Mouse (Mus musculus) midbrain, embryonic 14.5 days (tissue): ENCODE measurements around the gene Cxcl9. TPM values are rescaled to one million over a fixed set of nuclear protein-coding genes. Genes with fewer than 3 reads are reported as not detected.
A peak's percentile ranks its signal among the peaks of the same experiment; 100 is the strongest.

Experiments used
- ATAC-seq: fragments of 200-750 bp; cut with Nextera tagmentation; 2 replicates; pipeline ENCODE4 v1.8.0; 2017; ENCODE audit warnings: moderate number of reproducible peaks, moderate library complexity; ENCODE audit not compliant: low FRiP score, low TSS enrichment
- DNase-seq: peaks from one replicate; pipeline ENCODE4 v3.0.0-alpha.2; 2015
- H3K27ac ChIP-seq: fragments of 300-500 bp; sonication (generic); replicated peaks from 2 replicates; pipeline ENCODE4 v1.5.1; 2014; ENCODE audit warnings: mild to moderate bottlenecking, low read depth, low read length, moderate library complexity
- H3K27me3 ChIP-seq: fragments of 300-500 bp; sonication (generic); 2 replicates; pipeline ENCODE4 v1.6.1; 2014; ENCODE audit warnings: low read length, control low read depth, mixed read lengths; ENCODE audit not compliant: control insufficient read depth, insufficient read depth
- H3K36me3 ChIP-seq: fragments of 300-500 bp; sonication (generic); 2 replicates; pipeline ENCODE4 v1.6.1; 2014; ENCODE audit warnings: low read length, control low read depth; ENCODE audit not compliant: control insufficient read depth, insufficient read depth
- H3K4me1 ChIP-seq: fragments of 300-500 bp; sonication (generic); 2 replicates; pipeline ENCODE4 v1.6.1; 2014; ENCODE audit warnings: mild to moderate bottlenecking, antibody characterized with exemption, low read length, control low read depth; ENCODE audit not compliant: control insufficient read depth, insufficient read depth
- H3K4me2 ChIP-seq: fragments of 300-500 bp; sonication (generic); 2 replicates; pipeline ENCODE4 v1.6.1; 2014; ENCODE audit warnings: mild to moderate bottlenecking, low read length, moderate library complexity
- H3K4me3 ChIP-seq: fragments of 300-500 bp; sonication (generic); replicated peaks from 2 replicates; pipeline ENCODE4 v1.5.1; 2014; ENCODE audit warnings: low read depth, low read length
- H3K9ac ChIP-seq: fragments of 300-500 bp; sonication (generic); replicated peaks from 2 replicates; pipeline ENCODE4 v1.6.1; 2014; ENCODE audit warnings: mild to moderate bottlenecking, low read length, moderate library complexity
- H3K9me3 ChIP-seq: fragments of 300-500 bp; sonication (generic); 2 replicates; pipeline ENCODE4 v1.6.1; 2016; ENCODE audit warnings: low read length, control low read depth, mixed read lengths; ENCODE audit not compliant: control insufficient read depth
- WGBS: fragments of 180-500 bp; shearing (Covaris S2); extraction: QIAGEN DNeasy Blood & Tissue Kit; methylation state at CpG from one replicate; pipeline ENCODE4 v1.1.7; 2014; 5-methylcytosine and 5-hydroxymethylcytosine counted together
- polyA plus RNA-seq: library from polyadenylated mRNA; unstranded; fragments of >200 nt; fragmentation: Nextera tagmentation; extraction: Ambion mirVana; gene quantifications from 2 replicates; pipeline ENCODE4 v1.2.1, GENCODE M21; 2014

Cxcl9 gene
- polyA plus RNA-seq, 1 experiment from 2014 or later, result not detected

GRCm38 (mm10) chr5:92312046-92312715, 15.7 kb downstream of the Cxcl9 start:
- Histone ChIP-seq H3K4me2 (no peak overlapping the region), H3K9me3 (no peaks in the 10 kb centered on the region), H3K27me3 (no peaks in the 10 kb centered on the region), H3K9ac (no peak overlapping the region), H3K36me3 (no peaks in the 10 kb centered on the region), H3K4me3 (no peak overlapping the region), H3K4me1 (peaks cover 10% of the 10 kb centered on the region), H3K27ac (no peak overlapping the region)
- 16% methylated on average over 13 of the region's 13 CpGs for WGBS
- DNase-seq, result peak; percentile 96
- no peak for ATAC-seq

- Histone ChIP-seq H3K4me1 (peaks cover 10% of the 10 kb centered on the region), H3K9me3 (no peaks in the 10 kb centered on the region), H3K4me3 (peak within 1 kb of the TSS; percentile 87), H3K27me3 (no peaks in the 10 kb centered on the region), H3K27ac (peak within 1 kb of the TSS; percentile 41; the same call in 1 of the 2 replicates), H3K9ac (peak within 1 kb of the TSS; percentile 72), H3K4me2 (peak within 1 kb of the TSS; percentile 76), H3K36me3 (peaks cover 5% of the 10 kb centered on the region; the same call in 1 of the 2 replicates)
- 2% methylated on average over 41 of the region's 41 CpGs for WGBS
- DNase-seq (peak; percentile 97), ATAC-seq (peak; percentile 94)
Measured at GRCm38 (mm10) chr5:92309681-92310511, 18.0 kb downstream of the Cxcl9 start, which contains the start of gene Sdad1. Gene Sdad1 (minus strand): TSS chr5:92310479.

GRCm38 (mm10) chr5:92304291-92304690, 23.6 kb downstream of the Cxcl9 start:
- ATAC-seq (no peak), DNase-seq (no peak)
- H3K4me2 ChIP-seq, result no peak overlapping the region
- H3K36me3 ChIP-seq, result peaks cover 57% of the 10 kb centered on the region
- H3K4me3 ChIP-seq, result no peak overlapping the region
- no peaks in the 10 kb centered on the region for H3K9me3 ChIP-seq
- H3K27me3 ChIP-seq, result no peaks in the 10 kb centered on the region
- no peak overlapping the region for H3K27ac ChIP-seq
- H3K4me1 ChIP-seq, result peaks cover 6% of the 10 kb centered on the region
- 89% methylated on average over 3 of the region's 3 CpGs for WGBS
- no peak overlapping the region for H3K9ac ChIP-seq

- Histone ChIP-seq H3K4me2 (no peak overlapping the region), H3K9ac (no peak overlapping the region), H3K36me3 (peaks cover 72% of the 10 kb centered on the region), H3K9me3 (no peaks in the 10 kb centered on the region), H3K27me3 (no peaks in the 10 kb centered on the region), H3K4me3 (no peak overlapping the region), H3K4me1 (no peaks in the 10 kb centered on the region), H3K27ac (no peak overlapping the region)
- DNase-seq, result no peak
- no peak for ATAC-seq
- WGBS, result 96% methylated on average over 13 of the region's 13 CpGs
Measured at GRCm38 (mm10) chr5:92302149-92302840, 25.6 kb downstream of the Cxcl9 start.

GRCm38 (mm10) chr5:92294525-92294924, 33.4 kb downstream of the Cxcl9 start:
- WGBS, result 96% methylated on average over 2 of the region's 2 CpGs
- ATAC-seq, result no peak
- Histone ChIP-seq H3K27me3 (no peaks in the 10 kb centered on the region), H3K4me1 (no peaks in the 10 kb centered on the region), H3K36me3 (peaks cover 91% of the 10 kb centered on the region), H3K27ac (no peak overlapping the region), H3K9ac (no peak overlapping the region), H3K9me3 (no peaks in the 10 kb centered on the region), H3K4me3 (no peak overlapping the region), H3K4me2 (no peak overlapping the region)
- DNase-seq, result no peak

GRCm38 (mm10) chr5:92291652-92292414, 36.0 kb downstream of the Cxcl9 start:
- Histone ChIP-seq H3K4me2 (no peak overlapping the region), H3K36me3 (peaks cover 96% of the 10 kb centered on the region), H3K4me1 (no peaks in the 10 kb centered on the region), H3K27me3 (no peaks in the 10 kb centered on the region), H3K4me3 (no peak overlapping the region), H3K9ac (no peak overlapping the region), H3K27ac (no peak overlapping the region), H3K9me3 (no peaks in the 10 kb centered on the region)
- no peak for ATAC-seq
- DNase-seq, result no peak
- WGBS, result 92% methylated on average over 6 of the region's 6 CpGs

- Histone ChIP-seq H3K27me3 (no peaks in the 10 kb centered on the region), H3K27ac (no peak overlapping the region), H3K4me2 (no peak overlapping the region), H3K4me1 (no peaks in the 10 kb centered on the region), H3K36me3 (peaks cover 81% of the 10 kb centered on the region), H3K9me3 (no peaks in the 10 kb centered on the region), H3K4me3 (no peak overlapping the region), H3K9ac (no peak overlapping the region)
- 82% methylated on average over 6 of the region's 6 CpGs for WGBS
- ATAC-seq (no peak), DNase-seq (no peak)
Measured at GRCm38 (mm10) chr5:92287840-92288239, 40.0 kb downstream of the Cxcl9 start.

- ATAC-seq (no peak), DNase-seq (no peak)
- Histone ChIP-seq H3K27ac (no peak overlapping the region), H3K9ac (no peak overlapping the region), H3K4me2 (no peak overlapping the region), H3K27me3 (no peaks in the 10 kb centered on the region), H3K9me3 (no peaks in the 10 kb centered on the region), H3K36me3 (peaks cover 35% of the 10 kb centered on the region), H3K4me3 (no peak overlapping the region), H3K4me1 (peaks cover 7% of the 10 kb centered on the region)
- 75% methylated on average over 3 of the region's 3 CpGs for WGBS
Measured at GRCm38 (mm10) chr5:92283107-92283506, 44.8 kb downstream of the Cxcl9 start.
